Mouse (Mus musculus) left cerebral cortex, adult 2 months (tissue): ENCODE results near the gene Prcc. TPM values are rescaled to one million over a fixed set of nuclear protein-coding genes. Genes with fewer than 3 reads are reported as not detected.
"Not testable (repeated sequence)": the region's sequence is repeated elsewhere in the genome, so short reads cannot be mapped to it uniquely, and the experiment has no call there.

Experiments
- DNase-seq, 2 experiments: peaks; one replicate each; pipeline ENCODE4 v3.0.0; 2021 to 2022; ENCODE audit warnings: low spot score in 2 of 2, mixed read lengths in 1 of 2; ENCODE audit errors: extremely low spot score in 1 of 2
- H3K27ac ChIP-seq: fragments of 200-600 bp; 2 replicates; pipeline ENCODE4 v1.8.1; 2022
- H3K4me3 ChIP-seq: fragments of 200-600 bp; 2 replicates; pipeline ENCODE4 v1.8.1; 2022
- CTCF ChIP-seq: fragments of 200-600 bp; IDR thresholded peaks from 2 replicates; pipeline ENCODE4 v1.8.1; 2022; ENCODE audit warnings: antibody characterized with exemption, mild to moderate bottlenecking, moderate library complexity
- intact Hi-C: fragments of 180-260 bp; cut with DNase I; formaldehyde crosslinking; loops from one replicate; pipeline ENCODE4 v1.15.1; 2025
- total RNA-seq, 2 experiments: library from RNA; stranded (reverse); gene quantifications; 2 replicates each; pipeline ENCODE4 v1.2.3; 2021

Gene Prcc
- total RNA-seq, 2 experiments from 2014 or later: 58.3 to 60.6 TPM

DNA sequence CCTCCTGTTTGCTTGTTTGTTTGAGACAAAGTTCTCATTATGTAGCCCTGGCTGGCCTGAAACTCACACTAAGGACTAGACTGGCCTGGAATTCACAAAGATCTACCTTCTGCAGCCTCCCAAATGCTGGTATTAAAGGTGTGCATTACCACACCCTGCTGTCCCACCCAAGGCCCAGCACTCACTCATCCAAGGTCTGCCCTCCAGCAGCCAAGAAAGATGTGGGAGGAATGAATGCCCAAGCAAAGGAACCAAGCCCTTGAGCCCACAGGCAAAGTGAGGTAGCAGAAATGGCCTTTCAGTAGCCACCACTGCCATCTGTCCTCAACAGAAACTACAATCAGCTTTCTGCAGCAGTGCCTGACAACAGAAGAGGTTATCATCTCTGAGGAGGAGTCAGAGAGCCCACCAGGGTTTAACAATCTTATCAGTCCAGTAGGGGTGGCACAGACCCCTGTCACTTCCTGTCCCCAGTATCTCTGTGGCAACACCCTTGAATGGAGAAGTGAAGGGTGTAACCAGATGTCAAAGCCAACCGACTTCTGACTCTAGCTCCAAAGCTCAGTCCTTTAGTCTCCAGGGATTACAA lies 15.7 kb upstream of the Prcc start:
- TF ChIP-seq CTCF: no peak
- H3K4me3 ChIP-seq: no peak overlapping the region
- H3K27ac ChIP-seq: no peak overlapping the region
- intact Hi-C loops: no loop called here
- no peak for DNase-seq

DNA sequence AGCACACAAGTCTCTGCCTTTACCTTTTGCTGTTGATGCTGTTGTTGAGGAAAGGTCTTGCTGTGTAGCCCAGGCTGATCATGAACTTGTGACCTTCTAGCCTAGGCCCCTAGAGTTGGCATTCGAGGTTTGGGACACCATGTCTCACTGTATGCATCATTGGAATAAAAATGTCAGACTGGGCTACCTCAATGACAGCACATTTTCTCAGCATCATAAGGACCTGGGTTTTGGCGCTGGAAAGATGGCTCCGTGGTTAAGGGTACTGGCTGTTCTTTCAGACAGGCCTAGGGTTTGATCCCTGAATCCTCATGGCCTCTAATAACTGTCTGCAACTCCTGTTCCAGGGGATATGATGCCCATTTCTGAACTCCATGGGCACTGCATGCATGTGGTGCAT lies 14.4 kb upstream of the Prcc start:
- TF ChIP-seq CTCF: no peak
- H3K4me3 ChIP-seq: no peak overlapping the region
- intact Hi-C loops: no loop called here
- no peak overlapping the region for H3K27ac ChIP-seq
- no peak for DNase-seq

DNA sequence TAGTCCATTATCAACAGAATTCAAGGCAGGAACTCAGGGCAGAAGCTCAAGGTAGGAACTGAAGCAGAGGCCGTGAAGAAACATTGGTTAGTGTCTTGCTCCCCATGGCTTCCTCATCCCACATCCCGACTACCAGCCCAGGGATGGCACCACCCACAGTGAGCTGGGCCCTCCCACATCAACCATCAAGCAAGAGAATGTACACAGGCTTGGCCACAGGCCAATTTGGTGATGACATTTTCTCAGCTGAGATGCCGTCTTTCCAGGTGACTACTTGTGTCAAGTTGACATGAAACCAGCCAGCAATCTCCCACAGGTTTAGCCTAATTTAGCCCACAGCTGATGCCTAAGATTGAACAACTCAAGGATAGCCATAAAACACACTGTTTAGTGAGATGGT lies 13.9 kb upstream of the Prcc start:
- Histone ChIP-seq H3K4me3 (no peak overlapping the region), H3K27ac (no peak overlapping the region)
- intact Hi-C loops: no loop called here
- no peak for DNase-seq
- TF ChIP-seq CTCF: no peak

DNA sequence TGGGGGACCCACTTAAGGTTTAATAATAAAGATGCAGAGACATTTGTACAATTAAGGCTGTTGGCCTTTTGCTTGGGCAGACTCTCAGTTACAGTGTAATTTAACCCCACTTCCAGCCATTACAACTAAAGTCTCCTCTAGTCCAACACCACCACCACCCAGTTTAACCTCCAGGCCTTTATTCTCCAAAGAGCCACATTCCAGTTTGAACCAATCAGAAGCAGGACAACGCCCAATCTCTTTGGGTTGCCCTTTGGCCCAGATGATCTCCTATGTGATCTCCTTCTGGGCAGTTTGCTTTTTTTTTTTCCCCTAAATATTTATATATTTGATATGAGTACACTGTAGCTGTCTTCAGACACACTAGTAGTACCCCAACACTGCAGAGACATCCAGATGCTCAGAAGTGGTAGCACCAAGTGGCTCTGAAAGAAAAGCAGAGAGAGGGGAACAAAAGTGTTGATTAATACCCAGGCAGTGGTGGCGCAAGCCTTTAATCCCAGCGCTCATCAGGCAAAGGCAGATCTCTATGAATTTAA lies 8.0 kb upstream of the Prcc start:
- H3K4me3 ChIP-seq: no peak overlapping the region
- no peak for TF ChIP-seq CTCF
- no peak for DNase-seq
- intact Hi-C loops: no loop called here
- no peak overlapping the region for H3K27ac ChIP-seq

DNA sequence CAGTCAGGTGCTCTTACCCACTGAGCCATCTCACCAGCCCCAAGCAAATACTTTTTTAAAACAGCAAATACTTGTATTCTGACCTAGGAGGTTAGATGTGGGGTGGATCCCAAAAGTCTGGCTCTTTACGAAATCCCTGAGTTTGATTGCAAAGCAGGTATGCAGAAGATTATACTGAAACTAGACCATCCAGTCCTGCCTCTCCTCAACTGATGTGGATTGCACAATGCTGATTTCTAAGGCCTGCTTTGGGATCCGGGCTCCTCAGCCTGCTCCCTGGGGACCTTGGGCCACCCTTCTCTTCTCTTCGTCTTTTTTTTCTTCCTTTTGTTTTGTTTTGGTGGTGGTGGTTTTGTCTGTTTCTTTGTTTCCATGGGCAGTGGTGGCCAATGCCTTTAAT lies 6.1 kb upstream of the Prcc start:
- no peak for TF ChIP-seq CTCF
- Histone ChIP-seq H3K27ac (no peak overlapping the region), H3K4me3 (no peak overlapping the region)
- intact Hi-C loops: no loop called here
- no peak for DNase-seq

DNA sequence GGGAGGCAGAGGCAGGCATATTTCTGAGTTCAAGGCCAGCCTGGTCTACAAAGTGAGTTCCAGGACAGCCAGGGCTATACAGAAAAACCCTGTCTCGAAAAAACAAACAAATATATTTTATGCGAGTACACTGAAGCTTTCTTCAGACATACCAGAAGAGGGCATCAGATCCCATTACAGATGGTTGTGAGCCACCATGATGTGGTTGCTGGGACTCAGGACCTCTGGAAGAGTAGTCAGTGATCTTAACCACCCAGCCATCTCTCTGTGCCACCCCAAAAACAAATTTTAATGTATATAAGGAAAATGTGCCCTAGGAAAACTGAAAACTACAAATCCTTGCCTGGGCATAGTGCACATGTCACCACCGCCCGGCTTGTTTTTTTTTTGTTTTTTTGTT lies 2.0 kb upstream of the Prcc start:
- H3K4me3 ChIP-seq, DNase-seq, intact Hi-C loops, H3K27ac ChIP-seq: not testable (repeated sequence)

DNA sequence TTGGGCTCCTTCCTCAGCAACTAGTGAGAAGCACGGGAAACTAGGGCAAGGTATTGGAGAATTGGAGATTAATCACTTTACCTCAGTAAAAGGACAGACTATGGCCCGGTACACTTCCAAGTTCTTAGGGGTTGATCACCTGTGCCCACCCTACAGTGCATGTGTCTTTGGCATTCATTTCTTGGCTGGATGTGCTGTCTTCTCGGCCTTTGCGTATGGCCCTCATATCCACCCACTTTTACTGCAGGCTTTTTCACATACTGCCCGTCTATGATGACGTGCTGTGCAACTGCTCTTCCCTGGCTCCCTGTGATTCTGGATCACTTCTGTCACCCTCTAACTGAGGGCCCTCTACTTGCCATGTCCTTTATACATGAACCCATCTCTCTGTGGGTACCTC lies 1.0 kb upstream of the Prcc start:
- DNase-seq: no peak
- no peak overlapping the region; the same call in 1 of the 2 replicates for H3K4me3 ChIP-seq
- H3K27ac ChIP-seq: no peak overlapping the region
- intact Hi-C loops: no loop called here
- TF ChIP-seq CTCF: no peak

DNA sequence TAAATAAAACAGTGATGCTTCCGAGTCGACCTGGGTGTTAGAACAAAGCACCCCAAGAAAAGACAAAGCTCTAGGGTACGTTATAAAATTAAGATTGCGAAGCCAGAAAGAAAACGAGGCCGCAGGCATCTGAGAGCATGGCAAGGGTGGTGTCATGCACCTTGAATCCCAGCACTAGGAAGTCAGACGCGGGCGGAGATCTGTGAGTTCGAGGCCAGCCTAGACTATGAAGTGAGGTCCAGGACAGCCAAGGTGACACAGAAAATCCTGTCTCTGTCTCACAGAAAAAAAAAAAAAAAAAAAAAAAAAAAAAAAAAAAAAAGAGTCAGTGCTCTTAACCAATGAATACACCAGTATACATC lies 577 bp upstream of the Prcc start:
- H3K27ac ChIP-seq: peak overlapping the region; percentile 72
- DNase-seq: no peak

DNA sequence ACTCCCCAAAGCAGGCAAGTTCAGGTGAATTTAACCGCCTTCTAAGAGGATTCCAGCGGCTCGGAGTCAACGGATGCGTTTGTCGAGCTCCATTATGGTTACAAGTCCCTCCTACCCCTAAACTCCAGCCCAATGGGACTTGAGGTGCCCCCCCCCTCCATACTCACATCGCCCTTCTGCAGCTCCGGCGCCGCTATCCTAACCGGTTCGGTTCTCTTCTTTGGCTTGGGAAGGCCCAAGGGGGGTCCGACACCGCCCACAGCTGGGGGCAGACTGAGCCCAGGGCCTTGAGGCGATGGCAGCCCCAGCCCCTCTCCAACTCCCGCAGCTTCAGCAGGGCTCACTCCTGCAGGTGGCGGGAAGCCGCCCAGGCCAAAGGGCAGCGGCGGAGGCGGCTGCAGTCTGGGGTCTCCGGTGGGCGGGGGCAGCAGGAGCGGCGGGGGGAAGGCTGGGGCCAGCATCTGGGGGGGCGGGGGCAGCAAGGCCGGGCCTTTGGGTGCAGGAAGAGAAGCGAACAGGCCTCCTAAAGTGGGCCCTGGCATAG lies 628 bp downstream of the Prcc start:
- peak overlapping the region; percentile 90 for H3K27ac ChIP-seq
- peak; percentile 32 to 41 for DNase-seq
- intact Hi-C loops: loop anchor here (1.0 kb wide), 3 partner anchors 22 to 46 kb away; partner anchors contain the start of genes Hdgf, Isg20l2, Mrpl24 and Rrnad1
- TF ChIP-seq CTCF: no peak
- H3K4me3 ChIP-seq: peak overlapping the region; percentile 71

More for the DNA sequence above, 577 bp upstream of the Prcc start:
- intact Hi-C loops: no loop called here
- H3K4me3 ChIP-seq: peak overlapping the region; percentile 54
- TF ChIP-seq CTCF: no peak

DNA sequence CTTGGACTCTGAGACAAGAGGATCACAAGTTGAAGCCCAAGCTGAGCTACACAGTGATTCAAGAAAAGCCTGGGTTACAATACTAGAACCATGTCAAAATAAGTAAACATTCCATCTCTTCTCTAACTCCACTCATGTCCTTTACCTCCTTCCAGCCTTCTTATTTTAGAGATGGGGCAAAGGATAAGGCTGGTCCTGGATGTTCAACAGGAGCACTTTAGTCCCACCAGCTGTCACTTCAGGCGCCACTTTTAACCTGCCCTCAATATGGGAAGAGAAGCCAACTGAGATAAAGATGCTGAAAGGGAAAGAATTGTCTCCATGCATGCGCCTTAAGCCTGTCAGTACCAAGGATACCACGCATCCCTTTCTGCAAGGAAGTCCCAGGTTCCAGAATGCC lies 1.1 kb downstream of the Prcc start:
- intact Hi-C loops: no loop called here
- Histone ChIP-seq H3K27ac (peak overlapping the region; percentile 90), H3K4me3 (peak overlapping the region; percentile 71)
- TF ChIP-seq CTCF: no peak
- no peak for DNase-seq

DNA sequence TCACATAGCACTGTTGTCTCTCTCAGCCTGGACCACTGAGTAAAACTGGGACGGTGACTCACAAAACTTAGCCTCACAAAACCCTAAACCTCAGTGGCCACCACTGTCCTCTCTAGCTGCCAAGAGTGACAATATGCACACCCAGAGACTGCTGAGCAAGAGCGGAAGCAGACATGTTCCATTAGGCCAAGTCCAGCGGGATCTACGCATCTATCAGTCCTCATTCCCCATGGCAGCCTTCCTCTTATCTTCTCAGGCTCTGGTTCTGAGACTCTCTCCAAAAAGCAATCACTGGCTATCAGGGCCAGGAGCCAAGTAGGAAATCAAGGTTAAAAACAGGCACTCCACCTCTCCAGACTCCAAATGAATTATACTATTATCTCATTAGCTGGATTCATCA lies 7.7 kb downstream of the Prcc start:
- intact Hi-C loops: no loop called here
- no peak for DNase-seq
- Histone ChIP-seq H3K27ac (no peak overlapping the region), H3K4me3 (no peak overlapping the region)
- TF ChIP-seq CTCF: no peak

DNA sequence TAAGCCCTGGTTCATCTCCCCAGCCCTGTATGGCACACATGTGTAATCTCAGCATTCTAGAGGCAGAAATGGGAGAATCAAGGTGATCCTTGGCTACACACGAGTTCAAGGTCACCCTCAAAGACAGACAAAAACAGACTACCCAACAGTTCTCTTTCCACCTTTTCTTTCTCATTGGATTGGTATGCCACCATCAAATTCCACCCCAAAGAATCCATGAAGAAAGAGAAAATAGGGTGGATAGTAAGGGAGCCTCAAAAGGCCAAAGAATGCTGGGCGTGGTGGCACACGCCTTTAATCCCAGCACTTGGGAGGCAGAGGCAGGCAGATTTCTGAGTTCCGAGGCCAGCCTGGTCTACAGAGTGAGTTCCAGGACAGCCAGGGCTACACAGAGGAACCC lies 21.3 kb downstream of the Prcc start:
- H3K27ac ChIP-seq, H3K4me3 ChIP-seq, intact Hi-C loops, DNase-seq: not testable (repeated sequence)

DNA sequence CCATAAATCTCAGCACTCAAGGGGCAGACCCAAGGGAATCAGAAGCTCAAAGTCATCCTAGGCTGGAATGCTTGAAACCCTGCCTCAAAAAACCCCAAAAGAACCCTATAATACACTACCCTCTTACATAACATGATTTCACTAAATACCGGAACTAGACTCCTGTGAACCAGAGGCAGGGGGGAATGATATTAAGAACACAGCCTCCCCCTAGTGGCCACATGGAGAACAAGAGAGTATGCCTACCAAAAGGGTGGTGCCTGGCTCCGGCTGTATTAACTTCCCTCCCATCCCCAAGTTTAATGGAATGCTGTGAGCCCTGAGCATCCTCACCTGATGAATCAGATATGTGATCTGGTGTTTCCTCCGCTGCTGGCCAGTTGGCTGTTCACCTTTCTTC lies 25.6 kb downstream of the Prcc start:
- intact Hi-C loops: loop anchor here (1.0 to 2.0 kb wide), 2 partner anchors 65 to 90 kb away; partner anchors contain the start of gene Ntrk1
- Histone ChIP-seq H3K4me3 (no peak overlapping the region), H3K27ac (peak overlapping the region; percentile 20; the same call in 1 of the 2 replicates)
- peak; percentile 90 for TF ChIP-seq CTCF
- peak; percentile 64 to 66 for DNase-seq
